Mouse (Mus musculus): Measurements from ENCODE around the gene Coa3.

DNA sequence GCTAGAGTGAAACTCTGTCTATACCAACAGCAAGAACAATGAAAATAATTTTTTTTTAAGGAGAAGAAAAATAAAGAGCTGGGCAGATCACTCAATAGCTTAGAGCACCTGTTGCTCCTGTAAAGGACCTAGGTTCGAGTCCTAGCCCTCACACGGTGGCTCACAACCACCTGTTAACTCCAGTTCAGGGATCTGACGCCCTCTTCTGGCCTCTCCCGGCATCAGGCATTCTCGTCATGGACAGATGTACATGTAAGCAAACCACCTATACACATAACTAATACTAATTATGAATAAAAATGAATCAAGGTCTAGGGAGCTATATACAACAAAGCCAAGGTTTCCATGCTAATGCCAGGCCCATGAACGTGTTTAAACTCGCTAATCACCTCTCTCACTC is 22.0 kb upstream of the Coa3 start:
- TF ChIP-seq CTCF (IDR thresholded peaks at IDR 0.05; ENCODE audit: borderline replicate concordance, extremely low read depth, insufficient read depth, insufficient read length) (peak; percentile 5; the same call in 1 of the 2 replicates), POLR2A (IDR thresholded peaks at IDR 0.05; ENCODE audit: borderline replicate concordance, extremely low read depth, insufficient read depth, insufficient read length, poor library complexity, severe bottlenecking) (no peak)
